Mouse (Mus musculus) retina, embryonic 14.5 days (tissue): ENCODE results near the gene Fam104a.

Experiments used
- DNase-seq: peaks from one replicate; pipeline ENCODE4 v3.0.0-alpha.2; 2015; ENCODE audit warnings: low spot score

The Fam104a gene

DNA sequence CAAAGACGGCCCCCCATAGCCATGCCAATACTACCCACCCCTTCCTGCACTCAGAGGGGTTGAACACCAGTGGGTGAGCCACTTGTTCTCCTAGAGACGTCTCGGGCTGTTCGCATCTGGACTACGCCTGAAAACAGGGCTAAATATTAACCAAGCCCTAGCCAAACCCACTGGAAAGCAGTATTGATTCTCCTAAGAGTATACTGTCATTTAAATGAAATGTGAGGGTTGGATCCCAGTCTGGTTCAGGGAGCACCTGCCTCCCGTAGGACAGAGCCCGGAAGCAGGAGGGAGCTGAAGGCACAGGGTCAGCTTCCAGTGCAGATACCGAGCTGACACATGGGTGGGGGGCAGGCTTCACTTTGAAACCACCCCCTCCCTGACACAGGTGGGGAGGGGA lies 52.1 kb downstream of the Fam104a start:
- no peak for DNase-seq

DNA sequence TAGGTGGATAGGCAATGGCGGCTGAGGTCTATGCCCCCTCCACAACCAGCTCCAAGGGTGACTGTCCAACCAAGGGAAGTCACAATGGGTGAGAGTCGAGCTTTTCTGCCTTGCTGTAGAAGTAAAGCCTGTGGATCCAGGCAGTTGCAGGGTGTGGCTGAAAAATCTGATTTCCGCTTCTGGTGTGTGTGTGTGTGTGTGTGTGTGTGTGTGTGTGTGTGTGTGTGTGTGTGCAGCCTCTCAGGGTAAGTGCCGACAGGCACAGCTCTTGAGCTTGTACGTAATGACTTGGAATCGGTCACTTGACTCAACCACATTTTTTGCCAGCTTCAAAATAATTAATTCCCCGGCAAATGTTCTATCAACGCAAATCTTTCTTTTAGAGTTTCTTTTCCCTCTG lies 52.7 kb downstream of the Fam104a start:
- no peak for DNase-seq

DNA sequence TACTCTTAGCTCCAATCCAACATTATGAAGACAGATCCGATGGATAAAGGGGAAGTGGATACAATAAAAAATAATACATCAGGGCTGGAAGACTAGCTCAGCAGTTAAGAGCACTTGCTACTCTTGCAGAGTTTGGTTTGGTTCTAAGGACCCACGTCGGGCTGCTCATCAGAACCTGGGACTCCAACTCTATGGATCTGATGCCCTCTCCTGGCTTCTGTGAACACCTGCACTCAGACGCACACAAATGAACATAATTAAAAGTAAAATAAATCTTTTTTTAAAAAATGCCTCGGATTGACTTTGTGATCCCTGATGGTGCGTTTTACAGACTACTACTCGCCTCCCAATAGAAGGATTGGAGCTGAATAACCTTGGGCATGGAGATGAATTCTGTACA lies 53.3 kb downstream of the Fam104a start:
- DNase-seq = peak; percentile 27

DNA sequence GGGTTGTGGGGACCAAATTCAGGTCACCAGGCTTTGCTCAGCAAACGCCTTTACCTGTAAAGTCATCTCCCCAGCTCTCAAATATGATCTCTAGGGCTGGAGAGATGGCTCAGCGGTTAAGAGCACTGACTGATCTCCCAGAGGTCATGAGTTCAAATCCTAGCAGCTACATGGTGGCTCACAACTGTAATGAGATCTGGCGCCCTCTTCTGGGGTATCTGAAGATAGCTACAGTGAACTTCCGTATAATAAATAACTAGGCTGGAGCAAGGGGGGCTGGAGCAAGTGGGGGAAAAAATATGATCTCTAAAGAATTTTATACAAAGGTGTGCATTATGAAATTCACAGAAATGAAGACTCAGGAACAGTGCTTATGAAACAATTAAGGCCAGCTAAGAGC lies 56.2 kb downstream of the Fam104a start:
- peak; percentile 67 for DNase-seq

DNA sequence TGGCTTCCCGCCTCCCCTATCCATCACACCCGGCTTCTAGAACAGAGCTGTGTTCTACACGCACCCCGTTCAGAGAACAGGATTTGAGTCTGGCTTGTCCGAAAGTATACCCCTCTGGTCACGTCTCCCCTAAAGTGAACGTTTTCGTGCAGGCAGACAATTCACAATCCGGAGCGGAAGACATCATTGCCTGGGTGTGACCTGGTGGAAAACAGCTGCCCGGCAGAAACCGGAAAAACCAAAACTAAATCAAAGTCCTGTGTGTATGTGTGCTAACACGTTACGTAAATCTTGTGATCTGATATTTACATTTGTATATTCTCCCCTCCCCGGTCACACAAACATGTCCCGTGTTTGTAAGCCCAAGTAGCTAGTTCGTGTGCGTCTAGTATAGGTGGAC lies 58.5 kb downstream of the Fam104a start:
- no peak for DNase-seq

DNA sequence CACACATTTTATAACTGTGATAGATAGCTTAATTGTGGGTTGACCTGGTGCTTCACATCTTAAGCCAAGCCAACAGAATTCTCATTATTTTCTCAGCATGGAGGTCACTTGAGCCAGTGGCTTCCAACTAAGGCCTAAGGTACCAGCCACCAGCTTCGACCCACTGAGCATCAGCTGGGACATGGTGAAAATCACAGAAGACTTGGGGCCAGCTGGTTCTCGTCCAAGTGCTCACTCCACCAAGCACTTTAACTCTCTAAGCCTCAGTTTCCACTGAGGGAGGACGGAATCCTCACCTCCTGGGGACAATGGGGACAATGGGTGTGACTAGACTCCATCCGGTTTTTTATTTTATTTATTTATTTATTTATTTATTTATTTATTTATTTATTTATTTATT lies 61.9 kb downstream of the Fam104a start:
- DNase-seq = no peak

DNA sequence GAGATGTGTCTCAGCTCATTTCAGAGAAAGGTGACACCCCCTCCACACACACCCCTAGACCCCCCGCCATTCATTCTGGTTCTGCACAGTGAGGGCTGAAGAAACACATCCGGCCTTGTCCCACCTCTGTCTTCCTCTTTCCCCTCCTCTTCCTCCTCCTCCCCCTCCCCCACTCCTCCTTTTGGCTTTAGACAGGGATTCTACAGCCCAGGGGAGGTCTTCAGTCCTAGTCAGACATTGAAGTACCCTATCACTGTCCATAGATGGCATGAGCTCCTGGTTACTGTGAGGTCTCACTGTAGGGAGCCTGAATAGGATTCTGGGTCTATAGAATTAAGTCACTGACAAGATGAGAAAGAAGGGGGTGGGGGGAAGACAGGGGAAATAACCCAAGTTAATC lies 63.0 kb downstream of the Fam104a start:
- DNase-seq = no peak

DNA sequence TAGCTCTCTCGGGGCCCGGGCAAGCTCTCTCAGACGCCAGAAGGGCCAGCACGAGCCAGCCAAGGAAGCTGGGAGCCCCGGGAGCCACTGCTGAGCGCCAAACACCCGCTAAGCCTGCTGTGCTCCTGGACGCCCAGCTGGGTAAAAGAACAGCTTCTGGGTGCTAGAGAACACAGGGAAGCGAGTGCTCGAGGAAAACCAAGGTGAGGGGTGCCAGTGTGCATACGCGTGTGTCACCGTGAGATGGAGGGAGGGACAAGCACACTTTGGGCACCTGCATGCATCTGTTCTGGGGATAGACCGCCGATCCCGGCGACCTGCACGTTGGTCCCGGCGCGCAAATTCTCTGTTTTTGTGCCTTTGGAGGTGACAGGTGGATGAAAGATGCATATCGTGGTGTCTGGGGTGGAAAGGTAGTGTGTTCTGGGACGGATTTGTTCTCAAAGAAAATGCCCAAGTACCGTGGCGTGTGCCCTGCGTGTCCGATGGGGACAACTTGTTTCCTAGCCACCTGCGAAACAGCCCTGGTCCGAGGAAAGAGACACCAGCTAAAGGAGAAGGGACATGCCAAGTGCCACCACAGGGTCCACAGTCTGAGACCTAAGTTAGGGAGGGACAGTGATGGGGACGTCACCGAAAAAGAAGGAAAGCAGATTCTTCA lies 64.4 kb downstream of the Fam104a start:
- no peak for DNase-seq

DNA sequence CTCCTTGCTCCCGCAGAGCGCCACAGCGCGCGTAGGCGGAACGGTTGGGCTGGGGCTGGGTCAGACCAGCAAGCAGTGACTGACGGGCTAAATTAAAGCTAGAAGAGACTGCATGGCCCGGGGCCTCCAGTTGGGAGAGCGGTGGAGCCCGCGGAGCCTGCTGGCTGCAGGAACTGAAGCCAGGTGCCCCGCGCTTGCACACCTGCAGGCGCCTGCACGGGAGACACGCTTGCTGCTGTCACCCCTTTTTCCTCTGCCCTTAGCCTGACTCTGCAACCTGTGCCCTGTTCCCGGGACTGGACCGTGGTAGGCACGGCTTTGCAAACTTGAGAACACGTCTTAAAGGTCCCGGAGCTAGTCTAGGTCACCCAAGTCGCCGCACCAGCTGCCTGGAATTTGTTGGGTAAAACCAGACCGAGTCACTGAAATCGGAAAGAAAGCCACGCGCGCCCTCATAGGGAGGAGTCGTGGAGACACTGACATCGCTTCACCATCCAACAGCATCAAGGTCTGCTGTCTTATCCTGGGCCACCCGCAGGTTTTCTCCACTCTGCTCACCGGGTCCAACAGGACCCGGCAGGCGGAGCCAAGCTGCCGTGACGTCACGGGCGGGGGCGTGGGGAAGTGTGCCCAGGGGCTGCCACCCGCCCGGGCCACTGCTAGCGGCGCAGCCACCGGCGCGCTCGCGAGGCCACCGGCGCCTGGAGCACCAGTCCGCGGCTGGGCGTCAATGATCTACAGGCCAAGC lies 65.1 kb downstream of the Fam104a start, which contains the start of gene Sstr2:
Gene Sstr2, plus strand, starts transcription at position 671 of the 748 bp plus-strand sequence.
- peak; percentile 84 for DNase-seq

DNA sequence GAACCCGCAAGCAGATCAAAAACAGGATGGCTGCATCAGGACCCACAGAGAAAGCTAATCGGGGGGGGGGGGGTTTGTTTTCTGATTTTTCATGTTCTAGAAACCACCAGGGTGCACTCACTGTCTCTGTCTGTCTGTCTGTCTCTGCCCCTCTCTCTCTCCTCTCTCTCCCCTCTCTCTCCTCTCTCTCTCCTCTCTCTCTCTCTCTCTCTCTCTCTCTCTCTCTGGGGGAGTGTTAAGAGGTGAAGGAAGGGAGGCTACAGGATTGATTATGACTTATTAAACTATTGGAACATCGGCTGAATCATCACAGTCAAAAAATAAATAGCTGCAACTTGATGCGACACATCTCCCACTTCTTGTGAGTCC lies 65.7 kb downstream of the Fam104a start:
- no peak for DNase-seq

DNA sequence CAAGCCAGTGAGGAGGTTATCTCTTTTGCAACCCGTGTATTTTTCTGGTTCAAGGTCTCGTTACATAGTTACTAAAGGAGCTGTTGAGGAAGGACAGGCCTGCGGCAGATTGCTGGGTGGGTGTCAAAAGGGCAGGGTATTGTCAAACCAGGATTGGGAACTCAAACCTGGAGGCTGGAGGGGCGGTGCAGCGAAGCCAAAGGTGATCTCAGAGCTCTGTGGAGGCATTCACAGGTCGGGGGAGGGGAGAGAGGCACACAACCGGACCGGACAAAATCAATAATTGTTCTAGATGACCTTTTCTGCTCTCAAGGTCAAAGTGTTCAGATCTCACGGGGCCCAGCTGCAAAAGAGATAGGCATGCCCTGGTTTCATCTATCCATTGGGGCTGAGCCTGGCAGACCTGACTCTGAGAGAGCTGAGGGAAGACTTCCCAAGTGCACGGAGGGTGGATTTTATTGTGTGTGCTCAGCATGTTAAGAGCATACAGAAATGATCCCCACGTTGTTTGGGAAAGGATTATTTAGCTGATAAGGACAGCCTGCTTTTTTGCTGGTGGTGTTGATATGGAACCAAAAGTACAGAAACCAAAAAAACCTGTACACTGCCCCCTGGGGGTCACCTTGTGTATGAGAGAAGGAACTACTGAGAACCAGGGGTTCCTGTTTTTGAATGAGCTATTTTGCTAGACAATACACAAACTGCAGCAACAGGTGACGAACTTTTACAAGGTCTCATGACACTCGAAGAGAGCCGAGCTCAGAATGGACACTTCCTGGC lies 66.6 kb downstream of the Fam104a start:
- peak; percentile 89 for DNase-seq

DNA sequence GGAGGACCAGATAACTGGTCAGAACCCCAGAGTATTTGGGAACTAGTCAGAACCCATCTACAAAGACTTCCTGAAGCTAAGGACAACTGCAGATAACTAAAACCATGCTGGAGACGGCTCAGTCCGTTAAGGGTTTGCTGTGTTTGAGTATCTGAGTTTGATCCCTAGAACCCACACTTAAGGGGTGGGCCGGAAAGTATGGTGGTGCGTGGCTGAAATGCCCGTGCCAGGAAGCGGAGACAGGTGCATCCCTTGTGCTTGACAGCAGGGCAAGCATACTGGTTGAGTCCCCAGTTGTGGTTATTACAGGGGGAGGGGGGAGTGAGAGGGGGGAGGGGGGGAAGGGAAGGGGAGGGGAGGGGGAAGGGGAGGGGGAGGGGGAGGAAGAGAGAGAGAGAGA lies 69.5 kb downstream of the Fam104a start:
- DNase-seq = no peak

DNA sequence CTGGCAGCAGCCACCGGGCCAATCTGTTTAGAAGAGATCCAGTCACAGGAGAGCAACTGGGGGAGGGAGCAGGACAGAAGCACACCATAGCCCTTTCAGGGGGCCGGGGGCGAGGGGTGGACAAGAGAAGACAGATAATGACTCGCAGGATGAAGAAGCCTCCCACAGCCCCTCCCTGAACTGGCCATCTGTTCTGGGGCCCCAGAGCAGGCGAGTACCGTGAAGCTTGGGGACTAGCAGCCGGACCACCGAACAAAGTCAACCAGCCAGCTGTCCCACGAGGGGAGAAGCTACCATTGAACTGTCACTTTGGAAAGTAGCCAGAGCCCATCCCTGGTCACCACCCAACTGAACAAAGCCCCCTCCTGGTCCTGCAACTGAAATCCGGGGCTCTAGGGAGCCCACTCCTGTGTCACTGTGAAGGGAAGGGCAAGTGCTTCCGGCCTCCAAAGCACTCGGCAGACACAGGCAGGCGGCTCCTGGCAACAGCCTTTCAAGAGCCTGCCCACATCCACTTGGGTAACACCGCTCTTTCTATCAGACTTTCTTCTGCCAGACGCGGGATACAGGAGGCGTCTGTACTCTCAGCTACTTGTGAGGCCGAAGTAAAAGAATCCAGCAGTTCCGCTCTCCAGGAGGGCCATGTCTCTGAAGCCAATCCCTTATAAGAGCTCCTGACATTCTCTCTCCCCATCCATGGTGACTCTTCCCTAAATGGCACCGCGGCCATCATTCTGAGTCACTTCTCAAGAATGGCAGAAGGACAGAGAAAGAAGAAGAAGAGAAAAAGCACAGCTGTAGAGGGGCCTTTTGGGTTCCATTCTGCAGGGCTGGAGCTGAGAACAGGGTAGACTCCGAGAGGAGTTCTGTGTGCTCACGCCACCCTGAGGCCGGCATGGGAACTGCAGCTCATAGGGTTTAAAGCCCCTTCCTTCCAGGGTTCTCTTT lies 72.0 kb downstream of the Fam104a start:
- peak; percentile 82 for DNase-seq
